Mouse (Mus musculus) NIH3T3 (cell line): ENCODE results near the gene Ptpn21.

ENCODE experiments used
- DNase-seq: peaks from one replicate; pipeline ENCODE4 v3.0.0-alpha.2; 2012; ENCODE audit warnings: low read depth

Gene Ptpn21

GRCm38 (mm10) chr12:98662617-98663016, 74.6 kb downstream of the Ptpn21 start:
- DNase-seq, result no peak

- no peak for DNase-seq
Observed at GRCm38 (mm10) chr12:98656873-98657272, 80.3 kb downstream of the Ptpn21 start.

DNA sequence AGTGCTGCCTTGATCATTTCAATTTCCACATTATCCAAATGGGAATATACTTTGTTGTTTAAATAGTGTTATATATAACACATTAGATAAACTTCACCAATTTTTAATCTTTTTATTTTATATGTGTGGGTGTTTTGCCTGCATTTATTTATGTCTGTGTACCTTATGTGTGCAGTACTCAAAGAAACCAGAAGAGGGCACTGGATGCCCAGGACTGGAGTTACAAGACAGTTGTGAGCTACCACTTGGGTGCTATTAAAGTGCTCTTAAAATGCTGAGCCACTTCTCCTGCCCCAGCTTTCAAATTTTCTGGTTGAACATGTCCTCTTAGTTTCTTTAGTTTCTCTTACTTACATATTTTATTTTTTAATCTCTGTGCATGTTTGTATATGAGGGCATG, 92.4 kb downstream of the Ptpn21 start:
- peak; percentile 37 for DNase-seq

- DNase-seq, result peak; percentile 58
Observed at GRCm38 (mm10) chr12:98628260-98628970, 108.8 kb downstream of the Ptpn21 start.

DNA sequence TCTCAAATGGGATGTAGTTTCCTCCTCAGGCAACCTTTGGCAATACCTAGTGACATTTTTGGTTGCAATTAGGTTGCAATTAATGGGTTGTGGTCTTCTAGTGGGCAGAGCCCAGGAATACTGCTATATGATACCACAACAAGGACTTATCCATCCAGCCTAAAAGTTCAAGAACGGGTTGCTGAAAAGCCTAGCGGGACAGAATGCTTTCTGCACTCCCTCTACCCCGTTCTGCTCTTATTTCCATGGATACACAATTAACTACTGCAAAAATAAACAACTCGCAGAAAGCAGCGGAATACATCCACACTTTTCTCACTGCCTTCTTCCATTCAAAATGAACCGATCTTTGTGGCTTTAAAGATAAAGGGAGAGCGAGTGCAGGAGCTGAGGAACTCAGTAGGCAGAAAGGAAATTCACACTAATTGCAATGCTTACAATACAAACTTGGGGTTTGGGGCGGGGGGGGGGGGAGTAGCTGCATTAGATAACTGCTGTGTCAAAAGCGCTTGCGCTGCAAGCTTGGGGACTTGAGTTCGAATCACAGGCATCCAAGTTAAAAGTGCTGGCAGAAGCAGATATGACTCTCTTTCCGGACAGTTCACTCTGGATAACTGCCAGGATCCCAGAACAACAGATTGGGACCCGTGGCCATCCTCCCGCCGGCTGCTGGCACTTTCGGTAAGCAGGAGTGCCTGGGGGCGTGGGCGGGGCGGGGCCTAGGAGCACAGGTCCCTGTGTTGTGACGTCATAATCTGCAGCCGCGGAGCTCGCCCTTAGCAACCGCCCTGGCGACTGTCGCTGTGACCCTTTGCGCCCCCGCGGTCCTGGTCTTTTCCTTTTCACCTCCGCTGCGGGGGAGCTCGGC, 109.6 kb downstream of the Ptpn21 start, which contains the start of gene Spata7:
Gene Spata7 (plus strand): TSS at position 766 of the 868 bp plus-strand sequence.
- peak; percentile 94 for DNase-seq
